Mouse (Mus musculus) kidney, embryonic 16.5 days (tissue): ENCODE measurements around the gene Zfp804b. TPM values are rescaled to one million over a fixed set of nuclear protein-coding genes. Genes with fewer than 3 reads are reported as not detected.

ENCODE experiments used
- ATAC-seq: fragments of 200-750 bp; cut with Nextera tagmentation; 2 replicates; pipeline ENCODE4 v1.8.0; 2017; ENCODE audit warnings: moderate TSS enrichment; ENCODE audit not compliant: low FRiP score, low TSS enrichment
- H3K27ac ChIP-seq: fragments of 300-500 bp; sonication (generic); 2 replicates; pipeline ENCODE4 v1.5.1; 2014; ENCODE audit warnings: low read length
- H3K27me3 ChIP-seq: fragments of 300-500 bp; sonication (generic); 2 replicates; pipeline ENCODE4 v1.6.1; 2014; ENCODE audit warnings: low read length, control low read depth, mixed read lengths; ENCODE audit not compliant: insufficient read depth
- H3K36me3 ChIP-seq: fragments of 300-500 bp; sonication (generic); 2 replicates; pipeline ENCODE4 v1.6.1; 2014; ENCODE audit warnings: low read length, control low read depth, mixed read lengths; ENCODE audit not compliant: insufficient read depth
- H3K4me1 ChIP-seq: fragments of 300-500 bp; sonication (generic); 2 replicates; pipeline ENCODE4 v1.6.1; 2014; ENCODE audit warnings: low read length, control low read depth, mixed read lengths; ENCODE audit not compliant: insufficient read depth
- H3K4me2 ChIP-seq: fragments of 300-500 bp; sonication (generic); replicated peaks from 2 replicates; pipeline ENCODE4 v1.6.1; 2014; ENCODE audit warnings: low read depth, low read length
- H3K4me3 ChIP-seq: fragments of 300-500 bp; sonication (generic); 2 replicates; pipeline ENCODE4 v1.5.1; 2014; ENCODE audit warnings: mild to moderate bottlenecking, low read length
- H3K9ac ChIP-seq: fragments of 300-500 bp; sonication (generic); replicated peaks from 2 replicates; pipeline ENCODE4 v1.6.1; 2014; ENCODE audit warnings: low read length
- H3K9me3 ChIP-seq: fragments of 300-500 bp; sonication (generic); 2 replicates; pipeline ENCODE4 v1.6.1; 2016; ENCODE audit warnings: low read length, control low read depth
- WGBS: fragments of 180-500 bp; shearing (Covaris S2); extraction: QIAGEN DNeasy Blood & Tissue Kit; methylation state at CpG from one replicate; pipeline ENCODE4 v1.1.7; 2014; 5-methylcytosine and 5-hydroxymethylcytosine counted together
- polyA plus RNA-seq: library from polyadenylated mRNA; unstranded; fragments of >200 nt; fragmentation: Nextera tagmentation; extraction: Ambion mirVana; gene quantifications from 2 replicates; pipeline ENCODE4 v1.2.1, GENCODE M21; 2015

Zfp804b gene
- polyA plus RNA-seq, 1 experiment from 2014 or later, result 0.11 TPM

GRCm38 (mm10) chr5:6769357-6769892 lies 575.1 kb downstream of the Zfp804b start:
- H3K27me3 ChIP-seq, result no peaks in the 10 kb centered on the region
- H3K4me1 ChIP-seq, result no peaks in the 10 kb centered on the region
- ATAC-seq, result no peak
- no peaks in the 10 kb centered on the region for H3K9me3 ChIP-seq
- 30% methylated on average over 6 of the region's 6 CpGs for WGBS
- H3K4me3 ChIP-seq, result no peak overlapping the region
- H3K4me2 ChIP-seq, result no peak overlapping the region
- H3K27ac ChIP-seq, result no peak overlapping the region
- no peak overlapping the region for H3K9ac ChIP-seq
- H3K36me3 ChIP-seq, result no peaks in the 10 kb centered on the region

Other genes starting within 250 kb of the Zfp804b start
- gene Tex47, start 40.6 kb downstream of the Zfp804b start, polyA plus RNA-seq, result 0.08 TPM in 1 of 2 replicates, not detected in the other